Mouse (Mus musculus): ENCODE measurements around the gene Ptafr.
"Not testable (repeated sequence)": the region's sequence is repeated elsewhere in the genome, so short reads cannot be mapped to it uniquely, and the experiment has no call there.

Gene Ptafr

GRCm38 (mm10) chr4:132563261-132563660, 606 bp upstream of the Ptafr start:
- DNase-seq = no peak

GRCm38 (mm10) chr4:132565089-132565747, 1.4 kb downstream of the Ptafr start:
- no peak for DNase-seq

GRCm38 (mm10) chr4:132567361-132567779, 3.5 kb downstream of the Ptafr start:
- no peak for DNase-seq

- no peak for DNase-seq
Measured at GRCm38 (mm10) chr4:132569115-132569514, 5.2 kb downstream of the Ptafr start.

- no peak for DNase-seq
Measured at GRCm38 (mm10) chr4:132571190-132571589, 7.3 kb downstream of the Ptafr start.

- DNase-seq = no peak
Measured at GRCm38 (mm10) chr4:132573327-132573726, 9.5 kb downstream of the Ptafr start.

- DNase-seq = no peak
Measured at GRCm38 (mm10) chr4:132574809-132575347, 11.0 kb downstream of the Ptafr start.

- no peak for DNase-seq
Measured at GRCm38 (mm10) chr4:132583781-132584180, 19.9 kb downstream of the Ptafr start.

GRCm38 (mm10) chr4:132584975-132585374, 21.1 kb downstream of the Ptafr start:
- DNase-seq = no peak

- DNase-seq = no peak
Measured at GRCm38 (mm10) chr4:132586282-132586681, 22.4 kb downstream of the Ptafr start.

- no peak for DNase-seq
Measured at GRCm38 (mm10) chr4:132588512-132588911, 24.6 kb downstream of the Ptafr start.

GRCm38 (mm10) chr4:132590642-132591041, 26.8 kb downstream of the Ptafr start:
- DNase-seq = no peak

- DNase-seq = no peak
Measured at GRCm38 (mm10) chr4:132592958-132593357, 29.1 kb downstream of the Ptafr start.

- peak; percentile 36 for DNase-seq
Measured at GRCm38 (mm10) chr4:132594191-132594590, 30.3 kb downstream of the Ptafr start.

- DNase-seq = no peak
Measured at GRCm38 (mm10) chr4:132598861-132599260, 35.0 kb downstream of the Ptafr start.

GRCm38 (mm10) chr4:132599764-132600163, 35.9 kb downstream of the Ptafr start:
- no peak for DNase-seq

- no peak for DNase-seq
Measured at GRCm38 (mm10) chr4:132600465-132600864, 36.6 kb downstream of the Ptafr start.

GRCm38 (mm10) chr4:132601242-132601641, 37.4 kb downstream of the Ptafr start:
- not testable (repeated sequence) for DNase-seq

GRCm38 (mm10) chr4:132603468-132603867, 39.6 kb downstream of the Ptafr start:
- DNase-seq = no peak

GRCm38 (mm10) chr4:132605816-132606215, 41.9 kb downstream of the Ptafr start:
- no peak for DNase-seq

GRCm38 (mm10) chr4:132608147-132608546, 44.3 kb downstream of the Ptafr start:
- DNase-seq = no peak

GRCm38 (mm10) chr4:132610301-132610984, 46.6 kb downstream of the Ptafr start:
- no peak for DNase-seq

- no peak for DNase-seq
Measured at GRCm38 (mm10) chr4:132611320-132611719, 47.5 kb downstream of the Ptafr start.

- DNase-seq = no peak
Measured at GRCm38 (mm10) chr4:132617873-132618272, 54.0 kb downstream of the Ptafr start.
